Mouse (Mus musculus) testis, adult 10 weeks (tissue): ENCODE measurements around the gene Tmem258. TPM values are rescaled to one million over a fixed set of nuclear protein-coding genes. Genes with fewer than 3 reads are reported as not detected.

Experiments
- polyA plus RNA-seq: library from polyadenylated mRNA; stranded (reverse); fragments of 350-450 nt; fragmentation: Illumina TruSeq; extraction: RNeasy Lipid Tissue Mini Kit (QIAGEN cat#74804); gene quantifications from one replicate; pipeline ENCODE4 v1.2.3, GENCODE M21; 2014; ENCODE audit warnings: low read depth, low replicate concordance

The Tmem258 gene
- 80.5 TPM for polyA plus RNA-seq

GRCm38 (mm10) chr19:10203848-10204615 lies at the start of gene Tmem258, which contains the start of gene Fen1:
Gene Tmem258, plus strand, starts transcription at chr19:10204014.
Gene Fen1, minus strand, starts transcription at chr19:10204169.

GRCm38 (mm10) chr19:10182670-10183298 lies 21.0 kb upstream of the Tmem258 start, which contains the start of gene Fads1:
Gene Fads1, plus strand, starts transcription at chr19:10182888.

GRCm38 (mm10) chr19:10240654-10241305 lies 37.0 kb downstream of the Tmem258 start, which contains the start of gene Myrf:
Gene Myrf, minus strand, starts transcription at chr19:10240748.

Other genes with a start within 250 kb of the Tmem258 start
- 276 TPM for gene Fth1, start 223.4 kb upstream of the Tmem258 start, polyA plus RNA-seq
- gene Best1, start 202.4 kb upstream of the Tmem258 start, polyA plus RNA-seq = 87.4 TPM
- gene Rab3il1, start 202.3 kb upstream of the Tmem258 start, polyA plus RNA-seq = 65.0 TPM
- gene Fads3, start 162.4 kb upstream of the Tmem258 start, polyA plus RNA-seq = 0.48 TPM
- gene Fads2, start 102.3 kb upstream of the Tmem258 start, polyA plus RNA-seq = 23.2 TPM
- 33.5 TPM for gene Fads1, start 21.1 kb upstream of the Tmem258 start, polyA plus RNA-seq
- gene Fen1, start 155 bp downstream of the Tmem258 start, polyA plus RNA-seq = 3.1 TPM
- 0.36 TPM for gene Myrf, start 36.7 kb downstream of the Tmem258 start, polyA plus RNA-seq
- 0.04 TPM for gene Dagla, start 100.9 kb downstream of the Tmem258 start, polyA plus RNA-seq
- gene Syt7, start 185.1 kb downstream of the Tmem258 start, polyA plus RNA-seq = 3.8 TPM